Mouse (Mus musculus) limb, embryonic 11.5 days (tissue): ENCODE results near the gene Olfr1018. TPM values are rescaled to one million over a fixed set of nuclear protein-coding genes. Genes with fewer than 3 reads are reported as not detected.

ENCODE experiments used
- polyA plus RNA-seq: library from polyadenylated mRNA; unstranded; fragments of >200 nt; fragmentation: Nextera tagmentation; extraction: Ambion mirVana; gene quantifications from 2 replicates; pipeline ENCODE4 v1.2.1, GENCODE M21; 2014

Gene Olfr1018
- polyA plus RNA-seq, 1 experiment from 2014 or later: not detected

Other genes with a start within 250 kb of the Olfr1018 start
- gene Olfr996, start 239.3 kb upstream of the Olfr1018 start, polyA plus RNA-seq: not detected in 2 replicates
- gene Olfr998, start 229.5 kb upstream of the Olfr1018 start, polyA plus RNA-seq: not detected in 2 replicates
- gene Olfr1000, start 206.6 kb upstream of the Olfr1018 start, polyA plus RNA-seq: not detected in 2 replicates
- gene Olfr1002, start 167.8 kb upstream of the Olfr1018 start, polyA plus RNA-seq: not detected in 2 replicates
- gene Olfr154, start 154.0 kb upstream of the Olfr1018 start, polyA plus RNA-seq: not detected in 2 replicates
- gene Olfr1006, start 139.7 kb upstream of the Olfr1018 start, polyA plus RNA-seq: not detected in 2 replicates
- not detected in 2 replicates for gene Olfr1008, start 129.0 kb upstream of the Olfr1018 start, polyA plus RNA-seq
- gene Olfr1009, start 103.1 kb upstream of the Olfr1018 start, polyA plus RNA-seq: not detected in 2 replicates
- not detected in 2 replicates for gene Olfr1012, start 55.7 kb upstream of the Olfr1018 start, polyA plus RNA-seq
- gene Olfr1013, start 51.4 kb upstream of the Olfr1018 start, polyA plus RNA-seq: not detected in 2 replicates
- gene Olfr1014, start 45.8 kb upstream of the Olfr1018 start, polyA plus RNA-seq: not detected in 2 replicates
- gene Olfr1015, start 36.5 kb upstream of the Olfr1018 start, polyA plus RNA-seq: not detected in 2 replicates
- gene Olfr1016, start 15.9 kb upstream of the Olfr1018 start, polyA plus RNA-seq: not detected in 2 replicates
- gene Olfr1019, start 27.0 kb downstream of the Olfr1018 start, polyA plus RNA-seq: not detected in 2 replicates
- not detected in 2 replicates for gene Olfr1020, start 28.6 kb downstream of the Olfr1018 start, polyA plus RNA-seq
- gene Olfr1022, start 50.1 kb downstream of the Olfr1018 start, polyA plus RNA-seq: not detected in 2 replicates
- gene Olfr1023, start 67.2 kb downstream of the Olfr1018 start, polyA plus RNA-seq: not detected in 2 replicates
- gene Olfr1024, start 86.6 kb downstream of the Olfr1018 start, polyA plus RNA-seq: not detected in 2 replicates
- gene Olfr1025-ps1, start 96.7 kb downstream of the Olfr1018 start, polyA plus RNA-seq: not detected in 2 replicates
- gene Olfr1026, start 103.1 kb downstream of the Olfr1018 start, polyA plus RNA-seq: not detected in 2 replicates
- not detected in 2 replicates for gene Olfr1028, start 132.0 kb downstream of the Olfr1018 start, polyA plus RNA-seq
- gene Olfr1029, start 155.4 kb downstream of the Olfr1018 start, polyA plus RNA-seq: not detected in 2 replicates
- gene Olfr1030, start 160.8 kb downstream of the Olfr1018 start, polyA plus RNA-seq: not detected in 2 replicates
- gene Olfr1031, start 171.8 kb downstream of the Olfr1018 start, polyA plus RNA-seq: not detected in 2 replicates
- gene Olfr1032, start 187.1 kb downstream of the Olfr1018 start, polyA plus RNA-seq: not detected in 2 replicates
- not detected in 2 replicates for gene Olfr1033, start 202.2 kb downstream of the Olfr1018 start, polyA plus RNA-seq
- gene Olfr1034, start 227.4 kb downstream of the Olfr1018 start, polyA plus RNA-seq: not detected in 2 replicates